Mouse (Mus musculus) limb, embryonic 14.5 days (tissue): ENCODE data around the gene Plekha7. TPM values are rescaled to one million over a fixed set of nuclear protein-coding genes. Genes with fewer than 3 reads are reported as not detected.

Source experiments
- ATAC-seq: fragments of 200-750 bp; cut with Nextera tagmentation; 2 replicates; pipeline ENCODE4 v1.8.0; 2017; ENCODE audit warnings: low read depth, moderate number of reproducible peaks, moderate TSS enrichment; ENCODE audit not compliant: low FRiP score
- DNase-seq: peaks from one replicate; pipeline ENCODE4 v3.0.0-alpha.2; 2015; ENCODE audit warnings: low spot score
- H3K27ac ChIP-seq: fragments of 300-500 bp; sonication (generic); replicated peaks from 2 replicates; pipeline ENCODE4 v1.5.1; 2014; ENCODE audit warnings: low read depth, mild to moderate bottlenecking, low read length, moderate library complexity, mixed read lengths
- H3K27me3 ChIP-seq: fragments of 300-500 bp; sonication (generic); 2 replicates; pipeline ENCODE4 v1.6.1; 2014; ENCODE audit warnings: low read length, mixed read lengths; ENCODE audit not compliant: control insufficient read depth, insufficient read depth
- H3K36me3 ChIP-seq: fragments of 300-500 bp; sonication (generic); 2 replicates; pipeline ENCODE4 v1.6.1; 2014; ENCODE audit warnings: mild to moderate bottlenecking, low read length, moderate library complexity, mixed read lengths; ENCODE audit not compliant: control insufficient read depth, insufficient read depth
- H3K4me1 ChIP-seq: fragments of 300-500 bp; sonication (generic); 2 replicates; pipeline ENCODE4 v1.6.1; 2014; ENCODE audit warnings: antibody characterized with exemption, low read length, mixed read lengths; ENCODE audit not compliant: control insufficient read depth, insufficient read depth
- H3K4me2 ChIP-seq: fragments of 300-500 bp; sonication (generic); replicated peaks from 2 replicates; pipeline ENCODE4 v1.6.1; 2014; ENCODE audit warnings: low read depth, mild to moderate bottlenecking, low read length, moderate library complexity; ENCODE audit not compliant: severe bottlenecking
- H3K4me3 ChIP-seq: fragments of 300-500 bp; sonication (generic); replicated peaks from 2 replicates; pipeline ENCODE4 v1.5.1; 2014; ENCODE audit warnings: low read length
- H3K9ac ChIP-seq: fragments of 300-500 bp; sonication (generic); 2 replicates; pipeline ENCODE4 v1.6.1; 2014; ENCODE audit warnings: mild to moderate bottlenecking, low read depth, low read length, moderate library complexity; ENCODE audit not compliant: severe bottlenecking
- H3K9me3 ChIP-seq: fragments of 300-500 bp; sonication (generic); 2 replicates; pipeline ENCODE4 v1.6.1; 2016; ENCODE audit warnings: low read length; ENCODE audit not compliant: control insufficient read depth
- POLR2A ChIP-seq: fragments of 200-500 bp; IDR thresholded peaks from 2 replicates; pipeline ENCODE4 v1.8.0; 2012; ENCODE audit warnings: inconsistent platforms, mild to moderate bottlenecking, moderate library complexity, borderline replicate concordance; ENCODE audit not compliant: insufficient read depth, insufficient read length; ENCODE audit errors: extremely low read depth
- WGBS: fragments of 180-500 bp; shearing (Covaris S2); extraction: QIAGEN DNeasy Blood & Tissue Kit; methylation state at CpG from one replicate; pipeline ENCODE4 v1.1.7; 2014; 5-methylcytosine and 5-hydroxymethylcytosine counted together
- polyA plus RNA-seq, 2 experiments: library from polyadenylated mRNA; depleted of rRNA in 1 of 2; stranded (reverse) in 1 of 2; unstranded in 1 of 2; fragments of >200 nt; fragmentation: Nextera tagmentation in 1 of 2; extraction: Ambion mirVana in 1 of 2; gene quantifications; 2 replicates each; pipeline versions ENCODE4 v1.2.1 to v1.2.3; 2012 to 2014

Gene Plekha7
- polyA plus RNA-seq, 2 experiments = 9.9 to 14.3 TPM

GRCm38 (mm10) chr7:116172774-116173173 is 135.4 kb downstream of the Plekha7 start:
- Histone ChIP-seq H3K9ac (no peak overlapping the region), H3K27ac (no peak overlapping the region), H3K9me3 (no peaks in the 10 kb centered on the region), H3K27me3 (no peaks in the 10 kb centered on the region), H3K4me1 (no peaks in the 10 kb centered on the region), H3K4me2 (no peak overlapping the region), H3K36me3 (no peaks in the 10 kb centered on the region; the same call in 1 of the 2 replicates), H3K4me3 (no peak overlapping the region)
- DNase-seq (no peak), ATAC-seq (no peak; the same call in 1 of the 2 replicates)
- no peak for TF ChIP-seq POLR2A
- 81% methylated on average over 10 of the region's 10 CpGs for WGBS

DNA sequence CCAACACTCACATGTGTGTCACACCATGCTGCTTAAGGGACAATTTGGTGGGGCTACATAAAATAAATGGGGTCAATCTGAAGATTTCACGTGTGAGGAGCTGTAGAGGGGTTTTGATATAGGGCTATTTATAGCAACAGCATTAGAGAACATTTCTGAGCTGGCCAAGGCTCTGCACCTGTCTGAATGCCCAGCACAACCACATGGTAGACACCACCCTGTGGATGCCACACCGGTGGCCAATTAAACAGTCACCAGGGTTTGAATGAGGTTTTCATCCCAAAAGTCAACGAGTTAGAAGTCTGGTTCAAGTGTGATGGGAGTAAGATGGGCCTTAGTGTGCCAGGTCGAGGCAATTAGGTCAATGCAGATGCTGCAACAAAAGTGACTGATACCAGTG is 138.8 kb downstream of the Plekha7 start:
- no peak for TF ChIP-seq POLR2A
- Histone ChIP-seq H3K9ac (no peak overlapping the region), H3K4me3 (no peak overlapping the region), H3K4me1 (no peaks in the 10 kb centered on the region), H3K27me3 (no peaks in the 10 kb centered on the region), H3K9me3 (no peaks in the 10 kb centered on the region), H3K27ac (no peak overlapping the region), H3K4me2 (no peak overlapping the region), H3K36me3 (no peaks in the 10 kb centered on the region)
- DNase-seq (no peak), ATAC-seq (no peak)
- WGBS = 75% methylated on average over 4 of the region's 4 CpGs

DNA sequence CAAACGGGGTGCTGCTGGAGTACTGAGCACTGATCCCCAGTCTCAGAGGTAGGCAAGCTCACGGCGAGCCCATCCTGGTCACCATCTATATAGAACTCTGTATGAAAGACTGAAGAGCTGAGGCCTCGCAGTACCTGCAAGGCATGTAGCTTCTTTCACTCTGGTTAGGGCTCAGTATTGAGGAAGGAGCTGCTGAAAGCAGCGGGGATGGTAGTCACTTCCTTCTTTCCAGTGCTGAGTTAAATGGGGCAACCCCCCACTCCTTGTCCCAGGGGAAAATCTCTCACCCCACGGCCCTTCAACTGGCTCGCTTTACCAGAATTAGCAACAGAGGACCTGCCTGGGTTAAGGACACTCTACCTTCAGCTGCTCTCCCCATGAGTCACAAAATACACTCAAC is 140.0 kb downstream of the Plekha7 start:
- Histone ChIP-seq H3K9me3 (no peaks in the 10 kb centered on the region), H3K9ac (no peak overlapping the region), H3K4me1 (no peaks in the 10 kb centered on the region), H3K4me3 (no peak overlapping the region), H3K27me3 (no peaks in the 10 kb centered on the region), H3K4me2 (no peak overlapping the region), H3K36me3 (no peaks in the 10 kb centered on the region), H3K27ac (no peak overlapping the region)
- 82% methylated on average over 7 of the region's 7 CpGs for WGBS
- no peak for TF ChIP-seq POLR2A
- ATAC-seq = no peak
- no peak for DNase-seq

- TF ChIP-seq POLR2A = no peak
- H3K4me2 ChIP-seq = no peak overlapping the region
- no peaks in the 10 kb centered on the region for H3K9me3 ChIP-seq
- H3K27me3 ChIP-seq = no peaks in the 10 kb centered on the region
- no peaks in the 10 kb centered on the region for H3K4me1 ChIP-seq
- DNase-seq (no peak), ATAC-seq (no peak)
- 91% methylated on average over 12 of the region's 12 CpGs for WGBS
- no peaks in the 10 kb centered on the region for H3K36me3 ChIP-seq
- no peak overlapping the region for H3K9ac ChIP-seq
- H3K4me3 ChIP-seq = no peak overlapping the region
- no peak overlapping the region for H3K27ac ChIP-seq
Observed at GRCm38 (mm10) chr7:116164232-116164631, 143.9 kb downstream of the Plekha7 start.

- Histone ChIP-seq H3K9ac (no peak overlapping the region), H3K27ac (no peak overlapping the region), H3K27me3 (no peaks in the 10 kb centered on the region), H3K4me1 (no peaks in the 10 kb centered on the region), H3K9me3 (no peaks in the 10 kb centered on the region), H3K4me3 (no peak overlapping the region), H3K4me2 (no peak overlapping the region), H3K36me3 (no peaks in the 10 kb centered on the region)
- 0 out of 2 replicates have a peak, but pooled peaks have one; percentile 27 for TF ChIP-seq POLR2A
- ATAC-seq (peak; percentile 71), DNase-seq (peak; percentile 35)
- 13% methylated on average over 5 of the region's 5 CpGs for WGBS
Observed at GRCm38 (mm10) chr7:116161544-116161943, 146.6 kb downstream of the Plekha7 start.

DNA sequence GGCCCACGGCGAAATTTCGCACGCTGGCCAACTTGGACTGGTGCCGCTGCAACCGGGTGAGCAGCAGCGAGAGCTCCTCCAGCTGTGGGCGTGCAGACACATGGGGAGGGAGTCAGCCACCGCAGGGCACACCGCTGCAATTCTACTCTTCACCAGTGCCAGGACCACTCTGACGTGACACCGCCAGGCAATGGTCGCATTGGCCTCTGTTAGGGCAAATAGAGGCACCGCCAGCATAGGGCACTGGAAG is 151.4 kb downstream of the Plekha7 start:
- H3K27me3 ChIP-seq = no peaks in the 10 kb centered on the region
- no peaks in the 10 kb centered on the region for H3K4me1 ChIP-seq
- ATAC-seq (no peak), DNase-seq (no peak)
- H3K9me3 ChIP-seq = no peaks in the 10 kb centered on the region
- H3K4me3 ChIP-seq = no peak overlapping the region
- no peaks in the 10 kb centered on the region for H3K36me3 ChIP-seq
- H3K27ac ChIP-seq = no peak overlapping the region
- no peak for TF ChIP-seq POLR2A
- no peak overlapping the region for H3K9ac ChIP-seq
- 73% methylated on average over 14 of the region's 14 CpGs for WGBS
- no peak overlapping the region for H3K4me2 ChIP-seq
